Mouse (Mus musculus) effector memory CD4-positive, alpha-beta T cell, adult 5 months (primary cell): ENCODE measurements around the gene Cd300a. TPM values are rescaled to one million over a fixed set of nuclear protein-coding genes. Genes with fewer than 3 reads are reported as not detected.

Experiments
- polyA plus RNA-seq: library from polyadenylated mRNA; unstranded; fragments of 100-300 nt; shearing (Covaris generic); gene quantifications from one replicate; pipeline ENCODE4 v1.2.1, GENCODE M21; 2017

The Cd300a gene
- 0.07 TPM for polyA plus RNA-seq

GRCm38 (mm10) chr11:114889991-114890518 is at the start of gene Cd300a:
Gene Cd300a (plus strand): TSS chr11:114890041.

GRCm38 (mm10) chr11:114850452-114851268 is 39.2 kb upstream of the Cd300a start, which contains the start of gene Gprc5c:
Gene Gprc5c (plus strand): TSS chr11:114851152.

DNA sequence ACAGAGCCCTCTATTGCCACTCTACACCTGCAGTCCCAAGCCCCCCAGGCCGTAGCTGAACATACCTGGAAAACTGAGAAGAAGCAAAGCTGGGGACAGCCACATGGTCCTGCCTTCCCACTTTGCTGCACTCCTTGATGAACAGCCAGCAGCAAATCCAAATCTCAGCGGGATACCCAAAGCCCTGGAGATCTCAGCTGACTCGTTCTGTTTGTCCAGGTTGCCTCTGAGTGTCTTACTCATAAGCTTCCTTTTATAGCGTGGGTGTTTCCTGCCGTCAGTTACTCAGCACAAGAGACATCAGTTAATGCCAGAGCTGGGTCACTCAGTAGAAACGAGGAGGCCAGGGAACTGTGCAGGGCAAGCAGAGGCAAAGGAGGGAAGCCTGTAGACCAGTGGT is 44.3 kb downstream of the Cd300a start, which contains the start of gene Cd300lb:
Gene Cd300lb, minus strand, starts transcription at position 243 of the 400 bp plus-strand sequence.

Other genes starting within 250 kb of the Cd300a start
- gene Rpl38, start 221.5 kb upstream of the Cd300a start, polyA plus RNA-seq, result 516 TPM
- gene Ttyh2, start 214.6 kb upstream of the Cd300a start, polyA plus RNA-seq, result 1.3 TPM
- not detected for gene Dnaic2, start 162.6 kb upstream of the Cd300a start, polyA plus RNA-seq
- gene Kif19a, start 124.7 kb upstream of the Cd300a start, polyA plus RNA-seq, result not detected
- gene Btbd17, start 94.1 kb upstream of the Cd300a start, polyA plus RNA-seq, result 0.42 TPM
- not detected for gene Gpr142, start 91.1 kb upstream of the Cd300a start, polyA plus RNA-seq
- gene Gprc5c, start 38.9 kb upstream of the Cd300a start, polyA plus RNA-seq, result not detected
- not detected for gene Cd300lb, start 44.3 kb downstream of the Cd300a start, polyA plus RNA-seq
- not detected for gene Cd300c, start 79.1 kb downstream of the Cd300a start, polyA plus RNA-seq
- not detected for gene Cd300ld, start 99.9 kb downstream of the Cd300a start, polyA plus RNA-seq
- gene Cd300c2, start 111.8 kb downstream of the Cd300a start, polyA plus RNA-seq, result not detected
- gene Cd300ld2, start 126.2 kb downstream of the Cd300a start, polyA plus RNA-seq, result not detected
- gene Cd300ld4, start 137.0 kb downstream of the Cd300a start, polyA plus RNA-seq, result not detected
- not detected for gene Cd300ld5, start 147.7 kb downstream of the Cd300a start, polyA plus RNA-seq
- gene Cd300ld3, start 158.4 kb downstream of the Cd300a start, polyA plus RNA-seq, result not detected
- gene Cd300e, start 172.1 kb downstream of the Cd300a start, polyA plus RNA-seq, result not detected
- gene Rab37, start 201.4 kb downstream of the Cd300a start, polyA plus RNA-seq, result 73.7 TPM
- 0.52 TPM for gene Cd300lf, start 244.0 kb downstream of the Cd300a start, polyA plus RNA-seq